Mouse (Mus musculus) thymus, adult 2 months (tissue): ENCODE measurements around the gene Zfp429.

ENCODE experiments used
- CTCF ChIP-seq: fragments of 200-500 bp; IDR thresholded peaks from 2 replicates; pipeline ENCODE4 v1.5.1; 2012; ENCODE audit warnings: mild to moderate bottlenecking, control low read depth, low read length, moderate library complexity, borderline replicate concordance; ENCODE audit not compliant: control insufficient read depth, poor library complexity, insufficient read depth; ENCODE audit errors: extremely low read depth
- POLR2A ChIP-seq: fragments of 200-500 bp; IDR thresholded peaks from 2 replicates; pipeline ENCODE4 v1.6.1; 2012; ENCODE audit warnings: mild to moderate bottlenecking, low read length, control low read depth, moderate library complexity; ENCODE audit not compliant: control insufficient read depth, poor library complexity, insufficient read depth; ENCODE audit errors: extremely low read depth

DNA sequence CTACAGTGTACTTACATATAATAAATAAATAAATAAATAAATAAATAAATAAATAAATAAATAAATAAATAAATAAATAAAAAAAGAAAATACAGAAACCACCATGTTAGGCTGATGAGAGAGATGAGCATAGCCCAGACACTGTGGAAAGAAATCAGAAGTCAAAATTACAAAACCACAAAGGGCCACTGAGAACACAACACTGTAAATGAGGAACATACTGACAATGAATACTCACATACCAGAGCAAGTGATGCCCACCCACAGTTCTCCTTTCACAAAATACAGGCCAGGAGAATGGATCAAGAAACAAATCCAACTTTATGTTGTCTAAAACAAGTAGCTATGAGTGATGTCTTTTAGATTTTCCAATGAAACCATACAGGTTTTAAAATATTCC lies 47.8 kb downstream of the Zfp429 start:
- no peak for TF ChIP-seq POLR2A
- no peak for TF ChIP-seq CTCF
